Mouse (Mus musculus) gastrocnemius, postnatal 25 days (tissue): ENCODE data around the gene Lgals2. TPM values are rescaled to one million over a fixed set of nuclear protein-coding genes. Genes with fewer than 3 reads are reported as not detected.
A peak's percentile ranks its signal among the peaks of the same experiment; 100 is the strongest.

Experiments used
- DNase-seq: peaks from one replicate; pipeline ENCODE4 v3.0.0; 2022
- total RNA-seq, 2 experiments: library from RNA; stranded (reverse); gene quantifications; 1 replicate in 1 of 2; 2 replicates in 1 of 2; pipeline ENCODE4 v1.2.3; 2021

Lgals2 gene
- total RNA-seq, 2 experiments from 2014 or later, result not detected

DNA sequence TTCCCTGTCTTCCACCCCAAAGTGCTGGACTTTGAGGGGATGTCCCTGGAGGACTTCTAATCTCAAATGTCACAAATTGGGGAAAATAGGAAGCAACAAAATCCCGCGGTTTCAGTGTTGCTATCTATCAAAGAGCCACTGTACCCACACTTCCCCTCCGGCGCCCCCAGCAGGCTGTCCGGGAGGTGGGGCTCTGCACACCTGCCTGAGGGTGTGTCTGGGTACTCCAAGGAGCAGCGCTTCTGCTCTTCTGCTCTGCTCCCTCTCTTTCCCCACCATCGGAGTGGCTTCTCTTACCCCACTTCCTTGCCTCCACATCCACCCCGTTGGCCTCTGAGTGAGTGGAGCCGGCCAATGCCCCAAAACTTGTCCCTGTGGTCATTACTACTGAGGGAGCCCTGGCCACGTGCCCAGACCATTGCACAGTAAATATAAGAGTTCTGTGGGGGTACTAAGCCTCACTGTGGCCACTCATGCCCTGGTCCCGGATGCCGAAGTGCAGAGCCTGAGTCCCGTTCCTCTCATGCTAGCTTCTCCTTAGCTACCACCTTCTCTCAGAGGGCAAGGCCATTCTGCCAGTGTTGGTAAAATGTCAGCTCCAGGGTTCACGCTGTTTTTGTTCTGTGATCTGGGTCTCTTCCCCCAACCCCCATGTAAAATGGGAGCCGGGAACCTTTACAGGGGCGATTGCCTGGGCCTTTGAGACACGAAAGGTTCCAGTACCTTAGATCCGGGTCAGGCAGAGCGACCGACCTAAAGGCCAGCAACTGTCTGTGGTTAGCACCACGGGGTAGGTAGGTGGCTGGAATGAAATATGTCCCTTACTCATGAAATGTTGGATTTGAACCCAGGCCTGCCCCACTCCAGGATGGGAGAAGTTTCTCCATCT is 11.5 kb downstream of the Lgals2 start:
- no peak for DNase-seq

- peak; percentile 85 for DNase-seq
Observed at GRCm38 (mm10) chr15:78842371-78843163, 12.8 kb downstream of the Lgals2 start, which contains the start of gene Cdc42ep1. TSS of gene Cdc42ep1 (plus strand) at chr15:78842624.

DNA sequence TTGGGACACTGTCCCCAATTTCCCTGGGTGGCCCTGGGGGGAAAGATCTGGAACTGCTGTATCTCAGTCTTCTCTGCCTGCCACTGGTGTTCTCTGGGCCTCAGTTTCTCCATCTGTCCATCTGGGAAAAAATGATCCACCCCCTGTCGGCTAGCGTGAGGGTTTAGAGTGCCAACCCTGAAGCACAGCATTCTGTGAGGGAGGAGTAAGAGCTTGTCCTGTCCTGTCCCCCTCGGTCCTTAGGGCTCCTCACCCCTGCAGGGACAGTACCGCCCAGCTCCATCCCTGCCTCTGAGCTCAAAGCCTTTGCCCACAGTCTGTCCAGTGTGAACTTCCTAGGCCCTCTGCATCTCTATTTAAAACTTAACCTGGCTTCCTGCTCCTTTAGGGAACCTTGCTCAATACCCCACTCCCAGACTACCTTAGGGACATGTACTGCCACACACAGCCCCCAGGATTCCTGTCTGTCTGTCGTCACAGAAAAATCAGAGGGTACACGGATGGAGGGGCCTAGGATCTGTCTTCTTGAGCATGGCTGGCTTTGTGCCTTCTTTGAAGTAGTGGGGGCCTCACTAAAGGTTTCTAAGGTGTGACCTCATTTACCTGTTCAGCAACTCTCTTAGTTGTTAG is 14.1 kb downstream of the Lgals2 start:
- no peak for DNase-seq

DNA sequence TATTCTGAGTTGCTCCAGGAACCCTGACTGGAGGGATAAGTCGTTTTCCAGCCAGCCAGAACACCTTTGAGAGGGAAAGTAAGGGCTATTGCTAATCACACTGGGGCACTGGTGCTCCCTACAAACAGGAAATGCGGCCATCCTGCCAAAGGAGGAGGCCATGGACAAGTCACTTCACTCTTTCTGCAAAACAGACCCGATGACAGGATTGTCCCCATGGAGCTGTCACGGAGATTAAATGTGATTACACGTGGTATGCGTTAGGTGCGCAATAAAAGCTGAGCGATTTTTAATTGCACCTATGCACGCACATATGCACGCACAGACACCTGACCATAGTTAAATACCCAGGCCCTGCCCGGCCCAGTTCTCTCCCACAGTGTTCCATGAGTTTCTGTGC is 14.6 kb downstream of the Lgals2 start:
- no peak for DNase-seq

- DNase-seq, result no peak
Observed at GRCm38 (mm10) chr15:78840241-78840640, 15.1 kb downstream of the Lgals2 start.

DNA sequence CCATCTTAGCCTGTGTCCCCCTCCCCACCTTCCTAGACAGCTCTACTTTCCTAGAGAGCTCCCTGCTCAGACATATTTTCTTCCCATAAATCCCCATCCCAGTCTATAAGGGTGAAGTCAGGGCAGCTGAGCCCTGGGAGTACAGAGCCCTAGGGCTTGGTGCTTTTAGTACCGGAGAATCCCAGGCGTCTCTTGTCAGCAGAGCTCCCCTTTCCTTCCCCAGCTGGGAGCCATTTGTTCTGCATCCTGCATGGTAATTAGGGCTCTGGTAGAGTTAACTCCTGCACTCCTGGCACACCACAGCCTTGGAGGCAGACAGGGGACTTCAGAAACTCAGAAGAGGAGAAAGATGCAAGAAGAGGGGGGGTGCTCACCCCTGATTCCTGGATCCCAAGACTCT is 15.6 kb downstream of the Lgals2 start:
- DNase-seq, result no peak

- peak; percentile 71 for DNase-seq
Observed at GRCm38 (mm10) chr15:78836086-78836621, 19.2 kb downstream of the Lgals2 start.

DNA sequence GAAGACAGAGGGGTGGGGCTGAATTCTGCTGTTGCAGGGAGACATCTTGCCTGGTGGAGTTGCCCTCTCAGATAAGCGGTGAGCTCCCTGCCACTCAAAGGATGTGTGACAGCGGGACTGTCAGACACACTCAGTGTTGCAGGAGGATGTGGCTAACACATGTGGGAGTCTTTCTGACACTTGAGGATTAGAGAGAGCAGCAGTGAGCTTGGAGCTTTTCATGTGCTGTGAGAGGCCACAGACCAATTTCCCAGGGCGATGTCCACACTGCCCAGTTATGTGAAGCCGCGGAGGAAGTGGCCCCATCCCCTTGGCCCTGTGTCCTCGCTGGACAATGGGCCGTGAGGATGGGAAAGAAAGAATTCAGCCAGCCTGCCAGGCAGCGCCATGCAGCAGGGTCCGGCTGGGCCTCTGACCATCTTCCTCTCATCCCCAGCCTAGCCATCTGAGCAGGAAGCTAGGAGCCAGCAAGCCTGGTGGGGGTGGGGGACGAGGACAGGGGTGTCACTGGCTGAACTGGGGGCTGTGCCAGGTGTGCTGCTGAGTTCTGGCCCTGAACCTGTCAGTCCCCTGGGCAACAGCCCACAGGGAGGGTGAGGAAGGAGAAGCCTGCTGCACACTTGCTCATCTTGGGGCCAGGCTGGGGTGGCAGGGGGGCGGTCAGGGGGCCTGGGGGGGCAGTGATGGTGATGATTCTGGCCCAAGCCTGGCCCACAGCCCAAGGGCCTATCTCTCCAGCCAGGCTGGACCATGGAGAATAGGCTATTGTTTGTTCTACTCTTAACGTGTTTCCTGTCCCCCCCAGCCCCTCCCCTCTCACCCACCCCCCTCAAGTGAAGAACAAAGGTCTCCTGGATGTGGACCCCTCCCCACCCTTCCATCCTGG is 19.9 kb downstream of the Lgals2 start:
- peak; percentile 59 for DNase-seq

GRCm38 (mm10) chr15:78834233-78835005 is 20.9 kb downstream of the Lgals2 start:
- DNase-seq, result no peak

DNA sequence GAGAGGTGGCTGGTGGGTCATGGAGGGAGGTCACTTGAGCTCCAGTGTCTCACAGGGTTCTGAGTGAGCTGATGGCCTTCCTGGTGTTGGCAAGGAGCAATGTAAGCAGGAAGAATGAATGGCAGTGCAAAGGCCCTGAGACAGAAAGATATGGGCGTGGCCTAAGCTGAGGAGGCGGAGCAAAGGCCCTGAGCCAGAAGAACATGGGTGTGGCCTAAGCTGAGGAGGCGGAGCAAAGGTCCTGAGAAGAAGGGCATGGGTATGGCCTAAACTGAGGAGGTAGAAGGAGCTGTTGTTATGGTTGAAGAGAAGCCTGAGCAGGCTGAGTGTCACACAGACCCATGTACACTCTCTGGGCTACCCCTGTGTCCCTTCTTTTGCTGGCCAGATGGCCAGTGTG is 21.7 kb downstream of the Lgals2 start:
- DNase-seq, result no peak

GRCm38 (mm10) chr15:78832701-78833123 is 22.6 kb downstream of the Lgals2 start:
- DNase-seq, result peak; percentile 90

GRCm38 (mm10) chr15:78831720-78832657 is 23.3 kb downstream of the Lgals2 start:
- DNase-seq, result peak; percentile 53

DNA sequence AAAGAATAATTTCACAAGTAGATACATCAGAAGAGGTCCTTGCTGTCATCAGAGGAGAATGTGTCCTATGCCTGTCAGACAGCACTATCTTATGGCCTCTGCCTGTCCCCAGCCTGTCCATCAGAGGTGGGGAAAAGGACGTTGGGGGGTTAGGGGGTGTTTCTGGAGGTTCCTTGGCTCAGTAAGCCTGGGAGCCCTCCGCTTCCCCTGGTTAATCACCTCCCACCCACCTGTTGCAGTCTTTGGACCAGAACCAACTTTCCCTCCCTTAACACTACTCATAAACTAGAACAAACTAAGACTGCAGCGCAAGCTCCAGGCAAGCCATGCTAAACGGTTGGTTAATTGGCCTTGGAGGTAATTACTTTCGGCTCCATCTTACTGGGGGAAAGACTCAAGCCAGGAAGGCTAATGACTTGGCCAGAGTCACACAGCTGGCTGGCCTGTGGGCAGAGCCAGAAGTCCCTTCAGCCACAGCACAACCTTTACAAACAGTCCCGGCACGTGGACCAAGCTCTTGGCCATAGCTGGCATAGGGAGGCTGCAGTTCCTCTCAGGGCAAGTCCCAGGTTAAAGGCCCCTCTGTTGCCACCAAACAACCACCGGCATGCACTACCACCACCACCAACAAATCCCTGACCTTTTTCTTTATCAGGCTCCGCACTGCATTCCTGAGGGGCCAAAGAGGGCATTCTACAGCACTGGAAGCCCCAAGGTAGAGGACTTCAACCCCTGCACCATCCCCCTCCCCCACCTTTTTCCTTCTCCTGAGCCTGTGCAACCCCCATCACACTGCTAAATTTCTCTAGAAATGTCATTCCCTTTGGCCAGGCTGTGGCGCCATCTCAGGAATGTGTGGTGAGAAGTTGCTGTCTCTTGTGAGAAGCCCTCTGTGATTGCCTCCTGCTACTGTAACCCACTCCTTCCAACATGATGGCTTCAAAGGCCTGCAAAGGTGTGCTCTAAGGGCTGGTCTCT is 24.3 kb downstream of the Lgals2 start:
- no peak for DNase-seq

- no peak for DNase-seq
Observed at GRCm38 (mm10) chr15:78829636-78830035, 25.7 kb downstream of the Lgals2 start.

- DNase-seq, result peak; percentile 41
Observed at GRCm38 (mm10) chr15:78828315-78828714, 27.0 kb downstream of the Lgals2 start.

GRCm38 (mm10) chr15:78826213-78827204 is 28.8 kb downstream of the Lgals2 start:
- DNase-seq, result peak; percentile 60

DNA sequence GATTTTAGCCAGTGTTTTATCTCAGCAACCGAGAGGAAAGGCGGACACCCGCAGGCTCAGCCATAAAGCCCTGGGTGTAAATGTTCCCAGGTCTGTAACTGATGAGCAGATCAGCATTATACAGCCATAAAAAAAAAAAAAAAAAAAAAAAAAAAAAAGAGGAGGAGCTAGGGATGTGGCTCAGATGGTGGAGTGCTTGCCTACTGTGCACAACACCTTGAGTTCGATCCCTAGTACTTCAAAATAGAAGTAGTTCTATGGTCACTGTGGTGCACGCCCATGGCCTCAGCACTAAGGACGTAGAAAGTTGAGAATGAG is 39.3 kb downstream of the Lgals2 start:
- DNase-seq, result no peak
